Mouse (Mus musculus): ENCODE data around the gene Treml2. TPM values are rescaled to one million over a fixed set of nuclear protein-coding genes. Genes with fewer than 3 reads are reported as not detected.
"Not testable (repeated sequence)": the region's sequence is repeated elsewhere in the genome, so short reads cannot be mapped to it uniquely, and the experiment has no call there.

Gene Treml2
- polyA plus RNA-seq, 1 experiment from 2014 or later = 0.14 TPM

DNA sequence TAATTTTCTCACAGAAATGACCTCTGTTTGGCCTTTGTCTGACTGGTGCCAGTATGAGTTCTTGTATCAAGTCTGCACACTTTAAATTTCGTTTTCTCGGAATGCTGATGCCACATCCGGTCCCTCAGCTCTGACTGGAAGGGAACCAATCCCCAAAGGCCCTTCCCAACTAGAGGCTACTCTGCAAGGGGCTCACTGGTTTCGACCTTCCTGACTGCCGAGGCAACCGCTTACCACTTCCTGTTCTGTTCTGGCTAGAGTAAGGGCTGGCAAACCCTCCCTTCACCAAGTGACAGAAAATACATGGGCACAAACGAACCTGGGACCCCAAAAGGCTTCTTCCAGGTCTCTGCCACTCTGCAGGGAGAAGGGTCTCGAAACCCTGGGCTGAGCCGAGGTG lies 1.6 kb downstream of the Treml2 start:
- Histone ChIP-seq H3K4me3 (no peak overlapping the region), H3K9me3 (no peaks in the 10 kb centered on the region), H3K4me2 (no peak overlapping the region), H3K36me3 (no peaks in the 10 kb centered on the region), H3K4me1 (replicated peaks) (no peaks in the 10 kb centered on the region), H3K9ac (no peak overlapping the region), H3K27me3 (no peaks in the 10 kb centered on the region), H3K27ac (no peak overlapping the region)
- ATAC-seq (ENCODE audit: low FRiP score) = no peak
- WGBS = 83% methylated on average over 9 of the region's 9 CpGs

DNA sequence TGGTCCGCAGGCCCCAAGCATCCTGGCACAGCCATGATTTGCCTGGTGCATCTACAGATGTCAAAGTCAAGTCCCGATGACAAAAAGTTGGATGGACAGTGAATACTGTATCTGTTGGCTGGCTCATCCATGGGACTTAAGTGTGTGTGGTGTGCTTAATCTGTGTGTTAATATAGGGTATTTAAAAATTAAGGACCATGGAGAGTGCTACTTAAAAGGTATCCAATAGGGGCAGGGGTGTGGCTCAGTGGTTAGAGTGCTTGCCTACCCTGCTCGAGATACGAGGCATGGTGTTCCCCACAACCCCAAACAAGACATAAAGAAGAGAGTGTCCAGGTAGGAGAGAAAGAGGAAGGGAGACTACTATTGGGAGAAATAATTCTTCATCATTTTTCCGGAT lies 2.5 kb downstream of the Treml2 start:
- Histone ChIP-seq H3K4me2 (no peak overlapping the region), H3K9ac (no peak overlapping the region), H3K9me3 (no peaks in the 10 kb centered on the region), H3K27ac (no peak overlapping the region), H3K36me3 (no peaks in the 10 kb centered on the region), H3K4me1 (replicated peaks) (no peaks in the 10 kb centered on the region), H3K4me3 (no peak overlapping the region), H3K27me3 (no peaks in the 10 kb centered on the region)
- WGBS = 85% methylated on average over 5 of the region's 5 CpGs
- no peak for ATAC-seq (ENCODE audit: low FRiP score)

DNA sequence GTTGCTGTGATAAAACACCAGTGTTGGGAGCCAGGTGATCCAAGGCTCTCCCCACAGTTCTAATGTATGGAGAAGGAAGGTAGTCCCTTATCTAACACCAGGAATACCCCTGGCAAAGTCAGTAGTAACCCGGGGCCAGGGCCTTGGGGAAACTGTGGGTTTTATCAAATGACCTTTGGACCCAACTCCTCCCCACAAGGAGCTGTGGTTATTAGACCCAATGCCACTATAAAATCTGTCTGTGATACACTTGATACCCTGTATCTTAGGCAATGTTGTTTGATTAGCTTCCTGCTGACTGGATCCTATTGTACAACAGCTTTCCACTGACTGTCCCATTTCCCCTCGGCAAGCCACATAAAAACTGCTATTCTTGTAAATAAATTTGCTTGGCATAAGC lies 12.8 kb downstream of the Treml2 start:
- no peak overlapping the region for H3K9ac ChIP-seq
- no peak overlapping the region for H3K4me2 ChIP-seq
- no peaks in the 10 kb centered on the region for H3K36me3 ChIP-seq
- H3K9me3 ChIP-seq = no peaks in the 10 kb centered on the region
- no peak overlapping the region for H3K27ac ChIP-seq
- H3K27me3 ChIP-seq = no peaks in the 10 kb centered on the region
- H3K4me3 ChIP-seq = no peak overlapping the region
- no peak for ATAC-seq (ENCODE audit: low FRiP score)
- H3K4me1 ChIP-seq (replicated peaks) = no peaks in the 10 kb centered on the region
- 87% methylated on average over 2 of the region's 2 CpGs for WGBS

DNA sequence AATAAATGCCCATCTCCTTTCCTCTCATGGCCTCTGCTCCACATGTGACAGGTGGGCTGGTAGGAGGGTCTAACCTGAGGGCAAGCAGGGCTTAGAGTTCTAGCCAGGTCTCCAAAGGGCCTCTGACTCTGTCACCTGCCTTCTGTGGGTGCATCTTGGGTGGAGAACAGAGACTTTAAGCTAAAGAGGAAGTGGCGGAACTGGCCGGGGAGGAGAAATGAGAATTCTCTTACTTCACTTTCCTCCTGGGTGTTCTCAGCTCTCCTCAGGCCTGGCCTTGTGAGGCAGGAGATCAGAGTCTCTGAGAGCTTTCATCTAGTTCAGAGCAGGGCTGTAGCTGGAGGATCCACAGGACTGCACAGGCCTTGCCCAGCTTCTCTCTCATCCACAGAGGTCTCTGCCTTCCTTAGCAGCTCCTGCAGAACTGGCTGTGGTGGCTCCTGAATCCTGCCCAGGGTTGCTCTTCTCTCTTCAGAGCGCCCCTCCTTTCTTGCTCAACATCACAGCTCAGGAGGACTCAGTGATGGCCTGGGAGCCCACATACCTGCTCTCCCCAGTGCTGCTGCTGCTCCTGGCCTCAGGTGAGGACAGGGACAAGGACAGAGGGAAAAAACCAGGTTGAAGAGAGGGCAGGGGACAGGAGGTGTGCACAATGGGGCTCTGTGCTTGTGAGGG lies 16.7 kb downstream of the Treml2 start, which contains the start of gene B430306N03Rik:
Gene B430306N03Rik, plus strand, starts transcription at position 237 of the 675 bp plus-strand sequence.
- H3K4me2 ChIP-seq; H3K9ac ChIP-seq; ATAC-seq (ENCODE audit: low FRiP score); H3K4me3 ChIP-seq; H3K27ac ChIP-seq; H3K27me3 ChIP-seq; H3K36me3 ChIP-seq; H3K9me3 ChIP-seq; H3K4me1 ChIP-seq (replicated peaks): not testable (repeated sequence)
- 93% methylated on average over 3 of the region's 3 CpGs for WGBS

DNA sequence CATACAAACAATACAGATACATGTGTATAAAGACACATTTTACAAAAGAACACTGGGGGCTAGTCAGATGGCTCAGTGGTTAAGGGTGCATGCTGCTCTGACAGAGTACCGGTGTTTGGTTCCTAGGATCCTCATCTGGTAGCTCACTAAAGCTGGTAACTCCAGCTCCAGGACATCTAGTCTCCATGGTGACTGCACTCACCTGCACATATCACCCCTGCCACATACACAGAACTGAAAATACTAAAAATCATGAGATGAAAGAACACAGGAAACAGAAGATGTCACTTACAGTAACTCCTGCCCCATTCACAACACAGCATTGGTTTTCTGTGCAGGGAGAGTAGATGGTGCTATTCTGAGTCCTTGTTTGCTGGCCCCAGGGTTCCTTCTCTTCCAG lies 19.4 kb downstream of the Treml2 start:
- Histone ChIP-seq H3K9ac (no peak overlapping the region), H3K27ac (no peak overlapping the region), H3K4me1 (replicated peaks) (no peaks in the 10 kb centered on the region), H3K4me2 (no peak overlapping the region), H3K27me3 (no peaks in the 10 kb centered on the region), H3K36me3 (no peaks in the 10 kb centered on the region), H3K4me3 (no peak overlapping the region), H3K9me3 (no peaks in the 10 kb centered on the region)
- no peak for ATAC-seq (ENCODE audit: low FRiP score)
- 100% methylated on average over 1 of the region's 1 CpGs for WGBS

DNA sequence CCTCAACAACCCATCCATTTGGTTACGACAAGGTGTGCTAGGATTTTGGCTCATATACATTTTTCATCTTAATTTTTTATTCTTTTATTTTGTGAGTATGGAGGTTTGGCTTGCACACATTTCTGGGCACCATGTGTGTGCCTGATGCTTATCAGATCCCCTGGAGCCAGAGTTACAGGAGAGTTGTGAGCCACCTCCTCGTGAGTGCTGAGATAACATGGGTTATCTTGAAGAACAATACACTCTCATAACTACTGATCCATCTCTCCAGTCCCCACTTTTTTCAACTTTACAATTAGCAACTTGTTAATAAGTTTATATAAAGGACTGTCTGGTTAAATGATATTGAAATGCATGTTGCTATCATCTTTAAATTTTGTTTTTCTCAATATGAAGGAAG lies 22.0 kb downstream of the Treml2 start:
- no peak overlapping the region for H3K27ac ChIP-seq
- H3K4me2 ChIP-seq = no peak overlapping the region
- H3K36me3 ChIP-seq = no peaks in the 10 kb centered on the region
- H3K4me1 ChIP-seq (replicated peaks) = no peaks in the 10 kb centered on the region
- no peak for ATAC-seq (ENCODE audit: low FRiP score)
- H3K27me3 ChIP-seq = no peaks in the 10 kb centered on the region
- H3K9me3 ChIP-seq = no peaks in the 10 kb centered on the region
- no peak overlapping the region for H3K4me3 ChIP-seq
- WGBS = 87% methylated on average over 2 of the region's 2 CpGs
- H3K9ac ChIP-seq = no peak overlapping the region

DNA sequence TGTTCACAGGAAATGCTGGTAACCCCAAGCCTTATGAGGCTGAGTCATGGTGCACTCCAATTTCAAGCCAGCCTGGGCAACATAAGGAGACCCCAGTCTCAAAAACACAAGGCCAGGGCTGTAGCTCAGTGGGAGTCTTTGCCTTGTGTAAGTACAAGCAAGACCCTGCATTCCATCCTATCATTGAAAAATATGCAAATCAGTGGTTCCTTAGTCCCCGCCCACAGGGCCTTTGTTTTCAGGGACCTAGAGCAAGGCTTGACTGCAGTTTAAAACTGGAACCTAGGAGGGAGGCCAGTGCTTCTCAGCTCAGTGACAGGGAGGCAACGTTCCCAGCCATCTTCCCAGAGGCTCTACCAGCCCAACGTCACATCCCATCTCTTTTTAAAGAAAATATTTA lies 23.9 kb downstream of the Treml2 start:
- Histone ChIP-seq H3K36me3 (no peaks in the 10 kb centered on the region), H3K27me3 (no peaks in the 10 kb centered on the region), H3K9me3 (no peaks in the 10 kb centered on the region), H3K27ac (no peak overlapping the region), H3K4me3 (no peak overlapping the region), H3K9ac (no peak overlapping the region), H3K4me1 (replicated peaks) (no peaks in the 10 kb centered on the region), H3K4me2 (no peak overlapping the region)
- no peak for ATAC-seq (ENCODE audit: low FRiP score)
- WGBS = 65% methylated on average over 3 of the region's 3 CpGs

DNA sequence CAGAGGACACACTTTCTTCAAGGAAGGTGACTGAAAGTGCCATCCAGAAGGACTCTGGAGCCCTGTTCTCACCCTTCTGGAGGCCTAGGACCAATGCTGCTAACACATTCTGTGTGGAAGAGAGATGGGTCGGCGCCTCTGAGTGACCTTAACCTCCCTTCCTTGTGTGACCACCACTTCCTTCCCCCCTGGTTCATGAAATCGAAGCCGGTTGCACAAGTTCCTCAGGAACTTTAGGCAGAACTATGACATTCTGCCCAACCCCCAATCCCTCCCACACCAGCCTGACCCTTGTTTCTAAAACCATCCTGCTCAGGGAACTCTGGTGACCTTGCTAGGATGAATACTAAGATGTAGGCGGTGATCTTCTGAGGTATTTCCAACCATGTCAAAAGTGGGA lies 25.0 kb downstream of the Treml2 start:
- Histone ChIP-seq H3K27me3 (no peaks in the 10 kb centered on the region), H3K4me1 (replicated peaks) (no peaks in the 10 kb centered on the region), H3K27ac (no peak overlapping the region), H3K4me3 (no peak overlapping the region), H3K36me3 (no peaks in the 10 kb centered on the region), H3K4me2 (no peak overlapping the region), H3K9ac (no peak overlapping the region), H3K9me3 (no peaks in the 10 kb centered on the region)
- WGBS = 92% methylated on average over 5 of the region's 5 CpGs
- ATAC-seq (ENCODE audit: low FRiP score) = no peak

DNA sequence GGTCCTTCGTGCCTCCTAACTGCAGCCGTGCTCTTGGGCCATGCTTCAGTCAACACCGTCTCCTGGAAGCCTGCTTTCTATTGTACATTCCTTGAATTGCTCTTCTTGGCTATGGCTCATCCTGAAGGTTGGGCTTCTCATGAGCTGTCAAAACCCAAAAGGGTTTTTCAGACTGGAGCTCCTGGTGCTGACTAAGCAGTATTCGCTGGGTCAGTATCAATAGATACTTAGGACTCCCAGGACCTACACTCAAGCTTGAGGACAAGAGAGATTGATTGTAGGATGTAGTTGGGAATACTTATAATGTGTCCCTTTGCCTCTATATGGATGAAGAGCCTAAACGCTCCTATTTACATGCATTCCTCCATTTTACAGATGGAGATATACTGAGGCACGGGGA lies 25.8 kb downstream of the Treml2 start:
- H3K27me3 ChIP-seq = no peaks in the 10 kb centered on the region
- no peaks in the 10 kb centered on the region for H3K9me3 ChIP-seq
- no peak overlapping the region for H3K4me2 ChIP-seq
- H3K27ac ChIP-seq = no peak overlapping the region
- H3K9ac ChIP-seq = no peak overlapping the region
- 97% methylated on average over 6 of the region's 6 CpGs for WGBS
- H3K36me3 ChIP-seq = no peaks in the 10 kb centered on the region
- no peak overlapping the region for H3K4me3 ChIP-seq
- ATAC-seq (ENCODE audit: low FRiP score) = no peak
- H3K4me1 ChIP-seq (replicated peaks) = no peaks in the 10 kb centered on the region

DNA sequence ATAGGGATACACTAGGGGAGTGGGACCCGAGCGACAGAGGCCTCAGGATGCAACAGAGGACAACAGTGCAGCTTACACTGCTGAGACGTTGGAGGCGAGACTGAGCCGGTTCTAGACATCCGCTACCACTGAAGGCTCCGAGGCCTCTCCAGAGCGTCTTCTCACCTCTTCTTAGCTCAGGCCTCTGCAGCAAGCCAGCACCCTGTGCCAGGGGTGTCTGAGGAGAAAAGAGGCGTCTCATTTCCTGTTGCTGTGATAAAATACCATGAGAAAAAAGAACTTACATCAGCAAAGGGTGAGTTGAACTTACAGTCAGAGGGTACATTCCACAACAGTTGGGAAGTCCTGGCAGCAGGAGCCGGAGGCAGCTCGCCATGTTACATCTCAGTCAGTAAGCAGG lies 26.3 kb downstream of the Treml2 start:
- H3K4me1 ChIP-seq (replicated peaks) = no peaks in the 10 kb centered on the region
- ATAC-seq (ENCODE audit: low FRiP score) = no peak
- H3K27me3 ChIP-seq = no peaks in the 10 kb centered on the region
- H3K27ac ChIP-seq = no peak overlapping the region
- H3K36me3 ChIP-seq = no peaks in the 10 kb centered on the region
- 93% methylated on average over 11 of the region's 11 CpGs for whole genome bisulfite sequencing
- H3K4me2 ChIP-seq = no peak overlapping the region
- no peak overlapping the region for H3K4me3 ChIP-seq
- no peak overlapping the region for H3K9ac ChIP-seq
- H3K9me3 ChIP-seq = no peaks in the 10 kb centered on the region

DNA sequence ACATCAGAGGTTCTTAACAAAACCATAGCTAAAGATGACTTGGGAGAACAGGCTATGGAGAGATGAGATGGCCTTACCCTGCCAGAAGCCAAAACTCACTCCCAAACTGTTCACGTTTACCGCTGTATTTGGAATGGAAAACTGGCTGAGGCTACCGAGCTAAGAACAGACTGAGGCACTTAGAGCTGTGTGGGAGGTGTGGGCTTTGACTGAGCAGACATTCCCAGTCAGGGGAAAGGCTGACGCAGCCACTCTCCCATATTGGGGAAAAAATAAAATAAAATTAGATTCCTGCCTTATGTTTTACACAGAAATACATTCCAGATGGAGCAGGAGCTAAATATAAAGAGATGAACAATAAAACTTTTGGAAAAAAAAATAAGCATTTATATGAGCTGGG lies 27.4 kb downstream of the Treml2 start:
- 86% methylated on average over 4 of the region's 4 CpGs for WGBS
- no peak overlapping the region for H3K27ac ChIP-seq
- no peak for ATAC-seq (ENCODE audit: low FRiP score)
- H3K4me2 ChIP-seq = no peak overlapping the region
- H3K4me3 ChIP-seq = no peak overlapping the region
- H3K9ac ChIP-seq = no peak overlapping the region
- no peaks in the 10 kb centered on the region for H3K4me1 ChIP-seq (replicated peaks)
- H3K27me3 ChIP-seq = no peaks in the 10 kb centered on the region
- no peaks in the 10 kb centered on the region for H3K9me3 ChIP-seq
- H3K36me3 ChIP-seq = no peaks in the 10 kb centered on the region

DNA sequence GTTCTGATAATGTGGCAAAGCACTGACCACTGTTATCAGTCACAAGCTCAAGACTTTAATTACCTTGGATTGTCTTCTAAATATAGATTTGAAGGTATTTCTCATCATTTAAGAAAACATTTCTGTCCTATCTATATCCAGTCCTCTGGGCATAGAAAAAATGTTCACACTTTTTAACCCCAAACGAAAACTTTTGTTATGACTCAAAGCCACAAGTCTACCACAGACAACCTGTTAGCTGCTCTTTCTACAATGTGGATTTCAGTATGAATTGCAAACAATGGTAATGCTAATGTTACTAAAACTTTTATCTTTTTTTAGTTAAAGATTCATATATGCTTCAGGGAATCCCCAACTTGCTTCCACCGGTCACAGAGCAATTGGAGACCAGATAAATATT lies 33.2 kb downstream of the Treml2 start:
- Histone ChIP-seq H3K9me3 (no peaks in the 10 kb centered on the region), H3K27ac (no peak overlapping the region), H3K4me2 (no peak overlapping the region), H3K27me3 (no peaks in the 10 kb centered on the region), H3K9ac (no peak overlapping the region), H3K4me3 (no peak overlapping the region), H3K36me3 (no peaks in the 10 kb centered on the region), H3K4me1 (replicated peaks) (no peaks in the 10 kb centered on the region)
- no peak for ATAC-seq (ENCODE audit: low FRiP score)
- 91% methylated on average over 2 of the region's 2 CpGs for WGBS

DNA sequence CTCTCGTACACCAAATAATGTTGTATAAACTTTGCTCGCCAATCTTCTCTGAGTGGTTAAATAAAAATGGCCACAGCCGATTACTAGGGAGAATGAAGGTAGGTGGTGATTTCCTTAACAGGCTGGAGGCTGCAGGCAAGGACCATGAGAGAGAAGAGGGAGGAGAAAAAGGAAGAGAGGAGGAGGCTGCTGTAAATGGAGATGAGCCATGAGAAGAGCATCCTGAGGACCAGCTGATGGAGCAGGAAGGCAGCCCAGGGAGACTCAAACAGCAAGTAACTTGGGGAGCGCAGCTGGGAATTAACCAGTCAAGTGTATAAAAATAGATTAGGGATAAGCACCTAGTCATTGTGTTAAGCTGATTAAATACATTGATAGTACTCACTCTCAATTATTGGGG lies 34.9 kb downstream of the Treml2 start:
- no peak overlapping the region for H3K27ac ChIP-seq
- no peak for ATAC-seq (ENCODE audit: low FRiP score)
- no peaks in the 10 kb centered on the region for H3K9me3 ChIP-seq
- no peaks in the 10 kb centered on the region for H3K36me3 ChIP-seq
- H3K4me1 ChIP-seq (replicated peaks) = no peaks in the 10 kb centered on the region
- WGBS = 94% methylated on average over 4 of the region's 4 CpGs
- H3K4me2 ChIP-seq = no peak overlapping the region
- H3K4me3 ChIP-seq = no peak overlapping the region
- H3K27me3 ChIP-seq = no peaks in the 10 kb centered on the region
- H3K9ac ChIP-seq = no peak overlapping the region
